Mouse (Mus musculus) NIH3T3 (cell line): ENCODE results near the gene Ccdc121.
A peak's percentile ranks its signal among the peaks of the same experiment; 100 is the strongest.
"Not testable (repeated sequence)": the region's sequence is repeated elsewhere in the genome, so short reads cannot be mapped to it uniquely, and the experiment has no call there.

ENCODE experiments used
- DNase-seq: peaks from one replicate; pipeline ENCODE4 v3.0.0-alpha.2; 2012; ENCODE audit warnings: low read depth

Ccdc121 gene

GRCm38 (mm10) chr1:181510855-181511254 lies 396 bp downstream of the Ccdc121 start:
- not testable (repeated sequence) for DNase-seq

- no peak for DNase-seq
These were observed 5.9 kb downstream of the Ccdc121 start for GRCm38 (mm10) chr1:181505367-181505766.

- no peak for DNase-seq
These were observed 7.8 kb downstream of the Ccdc121 start for GRCm38 (mm10) chr1:181503471-181503870.

GRCm38 (mm10) chr1:181484696-181485095 lies 26.6 kb downstream of the Ccdc121 start:
- DNase-seq: no peak

GRCm38 (mm10) chr1:181476557-181476956 lies 34.7 kb downstream of the Ccdc121 start:
- DNase-seq: no peak

GRCm38 (mm10) chr1:181476141-181476540 lies 35.1 kb downstream of the Ccdc121 start:
- no peak for DNase-seq

- DNase-seq: no peak
These were observed 41.8 kb downstream of the Ccdc121 start for GRCm38 (mm10) chr1:181469415-181469814.

- no peak for DNase-seq
These were observed 44.0 kb downstream of the Ccdc121 start for GRCm38 (mm10) chr1:181467321-181467670.

- DNase-seq: no peak
These were observed 44.5 kb downstream of the Ccdc121 start for GRCm38 (mm10) chr1:181466601-181467320.

GRCm38 (mm10) chr1:181466040-181466439 lies 45.2 kb downstream of the Ccdc121 start:
- DNase-seq: no peak

GRCm38 (mm10) chr1:181465027-181465426 lies 46.2 kb downstream of the Ccdc121 start:
- peak; percentile 41 for DNase-seq

- DNase-seq: no peak
These were observed 48.4 kb downstream of the Ccdc121 start for GRCm38 (mm10) chr1:181462906-181463179.

GRCm38 (mm10) chr1:181462051-181462905 lies 49.0 kb downstream of the Ccdc121 start:
- no peak for DNase-seq

GRCm38 (mm10) chr1:181461484-181461883 lies 49.8 kb downstream of the Ccdc121 start:
- peak; percentile 31 for DNase-seq

- no peak for DNase-seq
These were observed 51.0 kb downstream of the Ccdc121 start for GRCm38 (mm10) chr1:181460283-181460682.
